Mouse (Mus musculus): ENCODE data around the gene Hmga2.

Hmga2 gene

DNA sequence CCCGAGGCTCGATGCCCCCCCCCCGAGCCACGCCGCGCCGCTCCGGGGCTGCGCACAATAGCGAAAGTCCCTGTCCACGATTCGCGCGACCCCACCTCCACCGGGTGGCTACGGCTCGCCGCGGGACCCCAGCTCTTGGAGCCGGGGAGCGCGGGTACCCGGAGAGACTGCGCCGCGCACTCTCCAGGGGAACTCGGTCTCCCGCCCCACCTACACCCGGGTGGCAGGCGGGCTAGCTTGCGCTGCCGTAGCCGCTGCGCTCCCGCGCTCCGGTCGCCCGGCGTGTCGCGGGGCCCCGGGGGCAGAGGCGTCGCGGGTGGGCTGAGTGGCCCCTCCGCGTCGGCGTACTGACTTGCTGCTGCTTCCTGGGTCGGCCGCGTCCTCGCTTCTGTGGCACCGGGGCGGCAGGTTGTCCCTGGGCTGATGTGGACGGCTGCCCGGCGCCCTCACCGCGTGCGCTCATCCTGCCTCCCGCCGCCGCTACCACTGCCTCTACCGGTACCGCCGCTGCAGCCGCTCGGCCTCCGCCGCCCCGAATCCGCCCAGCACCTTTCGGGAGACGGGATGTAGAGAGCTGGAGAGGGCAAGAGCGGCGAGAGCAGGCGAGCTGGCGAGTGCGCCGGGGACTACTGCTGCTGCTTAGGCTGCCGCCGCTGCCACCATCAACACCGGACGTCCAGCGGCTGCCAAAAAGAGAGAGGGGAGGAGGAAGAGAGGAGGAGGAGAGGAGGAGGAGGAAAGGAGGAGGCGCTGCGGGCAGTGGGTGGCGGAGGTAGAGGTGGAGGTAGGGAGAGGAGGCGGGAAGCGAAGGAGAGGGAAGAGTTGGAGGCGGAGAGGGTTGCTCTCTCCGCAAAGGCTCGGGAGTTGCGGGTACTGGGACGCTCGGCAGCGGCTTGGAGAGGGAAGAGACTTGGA is at the start of gene Hmga2:
Hmga2 (minus strand) TSS at position 869 of the 915 bp plus-strand sequence.
- no peak for DNase-seq (ENCODE audit: low spot score in 2 of 2)

DNA sequence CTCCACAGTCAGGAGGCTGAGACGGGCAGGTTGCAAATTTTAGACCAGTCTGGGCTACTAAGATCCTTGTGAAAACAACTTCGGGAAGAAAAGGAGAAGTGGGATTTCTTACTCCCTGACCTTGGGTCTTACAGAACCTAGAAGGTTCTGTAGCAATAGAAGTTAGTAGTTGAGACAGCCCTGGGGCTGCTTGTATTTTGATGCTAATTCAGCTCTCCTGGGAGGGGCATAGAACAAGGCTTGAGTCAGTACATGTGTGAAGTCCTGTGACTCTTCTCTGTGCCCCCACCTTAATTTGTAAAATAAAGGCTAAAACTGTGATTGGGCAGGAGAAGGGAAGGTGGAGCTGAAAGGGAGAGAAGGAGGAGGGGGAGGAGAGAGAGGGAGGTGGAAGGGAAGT is 46.7 kb upstream of the Hmga2 start:
- no peak for DNase-seq (ENCODE audit: low spot score in 2 of 2)

DNA sequence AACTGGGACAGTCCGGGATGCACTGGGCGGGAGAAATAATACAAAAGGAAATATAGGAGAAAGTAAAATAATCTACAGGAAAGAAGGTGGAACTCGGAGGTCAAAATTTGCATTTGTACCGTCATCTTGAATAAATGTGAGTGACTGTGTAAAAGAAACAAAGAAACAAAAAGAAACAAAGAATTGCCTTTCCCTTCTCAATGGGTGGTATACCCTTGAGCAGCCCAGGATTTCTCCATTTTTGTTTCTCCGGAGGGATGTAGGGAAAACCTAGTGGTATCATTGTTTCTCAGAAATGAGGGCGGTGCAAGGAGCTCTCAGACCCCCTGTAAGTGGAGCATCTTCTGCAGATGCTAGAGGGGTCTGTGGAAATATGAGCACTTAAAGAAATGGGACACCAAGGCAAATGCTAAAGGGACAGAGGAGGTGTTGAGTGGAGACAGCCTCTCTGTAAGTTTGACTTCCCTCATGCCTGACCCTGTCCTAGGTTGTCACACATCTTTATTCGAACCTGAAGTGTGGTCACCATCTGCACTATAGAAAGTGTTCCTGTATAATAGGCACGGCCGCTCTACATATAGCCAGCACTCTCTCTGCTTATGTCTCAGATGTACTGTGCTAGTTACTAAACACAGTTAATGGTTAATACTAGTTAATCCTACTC is 45.8 kb upstream of the Hmga2 start:
- no peak for DNase-seq (ENCODE audit: low spot score in 2 of 2)

DNA sequence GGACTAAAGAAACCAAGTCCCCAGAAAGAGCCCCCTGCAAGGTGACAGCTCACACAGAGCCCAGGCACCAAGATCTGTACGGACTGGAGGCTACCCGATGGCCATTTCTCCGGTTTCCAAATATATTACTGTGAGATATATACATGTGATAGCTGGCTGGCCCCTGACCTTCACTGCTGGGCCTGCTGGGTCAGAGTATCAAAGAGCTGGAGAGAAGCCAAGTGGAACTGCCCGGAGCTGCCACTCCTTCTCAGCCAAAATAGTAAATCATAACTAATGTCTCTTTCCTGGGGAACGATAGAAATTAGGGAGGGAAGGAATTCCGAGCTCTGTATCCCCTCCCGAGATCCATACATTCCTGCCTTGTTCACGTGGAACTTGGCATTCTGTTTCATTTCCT is 40.0 kb upstream of the Hmga2 start:
- no peak for DNase-seq (ENCODE audit: low spot score in 2 of 2)

DNA sequence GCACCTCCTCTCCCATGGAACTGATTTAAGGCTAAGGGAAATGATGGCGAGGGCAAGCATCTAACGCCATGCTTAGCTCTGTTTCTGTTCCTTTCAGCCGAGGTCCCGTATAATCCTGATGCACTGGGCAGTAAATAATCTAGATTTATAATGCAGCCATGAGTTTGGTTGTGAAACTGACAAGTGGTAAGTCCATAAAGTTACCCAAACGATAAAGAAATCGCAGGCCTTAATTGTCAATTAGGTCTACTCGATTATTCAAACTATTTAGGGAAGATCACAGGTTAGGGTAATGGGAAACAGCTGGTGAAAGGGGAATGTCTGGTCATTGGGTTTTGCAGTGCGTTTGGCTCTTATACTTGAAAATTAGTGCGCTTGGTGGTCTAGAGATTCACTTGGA is 37.5 kb upstream of the Hmga2 start:
- no peak for DNase-seq (ENCODE audit: low spot score in 2 of 2)

DNA sequence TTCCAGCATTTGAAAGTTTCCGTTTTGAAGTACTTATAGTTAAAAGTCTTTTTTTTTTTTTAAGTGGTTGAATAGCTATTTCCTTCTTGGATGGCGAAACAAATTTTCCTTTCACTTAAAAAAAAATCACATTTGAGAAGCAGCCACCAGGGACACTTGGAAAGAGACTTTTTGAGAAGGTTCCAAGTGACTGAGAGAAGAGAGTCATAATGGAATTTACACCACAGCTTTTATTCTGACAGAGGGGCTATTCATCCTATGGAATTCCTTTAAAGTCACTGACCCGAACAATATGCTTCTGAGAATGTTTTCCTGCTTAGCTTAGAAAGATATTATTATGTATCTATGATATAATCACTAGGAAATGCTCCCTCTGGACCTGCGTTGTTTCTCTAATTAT is 36.7 kb upstream of the Hmga2 start:
- no peak for DNase-seq (ENCODE audit: low spot score in 2 of 2)

DNA sequence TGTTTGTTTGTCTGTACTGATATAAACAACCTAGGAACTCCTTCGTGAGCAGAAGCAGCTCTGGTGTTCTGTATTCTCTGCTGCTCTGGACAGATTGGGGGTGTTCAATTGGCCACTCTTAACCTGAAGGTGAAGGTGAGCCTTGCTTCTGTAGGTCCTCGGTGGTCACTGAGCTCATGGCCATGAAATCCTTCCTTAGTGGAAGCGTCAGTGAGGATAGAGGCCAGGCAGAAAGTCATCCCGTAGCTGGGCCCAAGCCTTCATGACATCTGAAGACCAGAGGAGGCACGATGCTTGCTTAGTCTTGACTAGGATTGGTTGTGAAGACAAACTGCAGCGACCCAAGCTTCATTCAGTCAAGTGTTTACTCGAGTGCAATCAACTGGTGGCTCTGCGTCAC is 35.9 kb upstream of the Hmga2 start:
- DNase-seq (ENCODE audit: low spot score in 2 of 2), result no peak

DNA sequence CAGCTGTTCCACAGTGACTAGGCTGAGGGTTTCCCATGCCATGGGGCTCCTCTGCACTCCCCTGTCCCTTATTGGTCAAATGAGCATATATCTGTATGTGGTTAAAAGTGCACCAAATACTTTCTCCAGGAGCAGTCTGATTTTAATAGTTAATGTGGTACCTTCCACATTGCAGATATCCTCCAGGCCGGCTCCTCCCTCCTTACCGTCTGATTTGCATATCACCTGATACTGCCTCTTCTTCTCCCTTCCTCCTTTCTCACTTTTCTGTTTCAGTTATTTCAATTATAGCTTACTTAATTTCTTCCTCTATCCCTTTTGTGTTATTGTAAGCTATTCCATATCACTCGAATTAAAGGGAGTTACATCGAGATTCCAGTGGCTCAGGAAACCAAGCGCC is 27.7 kb upstream of the Hmga2 start:
- DNase-seq (ENCODE audit: low spot score in 2 of 2), result no peak

DNA sequence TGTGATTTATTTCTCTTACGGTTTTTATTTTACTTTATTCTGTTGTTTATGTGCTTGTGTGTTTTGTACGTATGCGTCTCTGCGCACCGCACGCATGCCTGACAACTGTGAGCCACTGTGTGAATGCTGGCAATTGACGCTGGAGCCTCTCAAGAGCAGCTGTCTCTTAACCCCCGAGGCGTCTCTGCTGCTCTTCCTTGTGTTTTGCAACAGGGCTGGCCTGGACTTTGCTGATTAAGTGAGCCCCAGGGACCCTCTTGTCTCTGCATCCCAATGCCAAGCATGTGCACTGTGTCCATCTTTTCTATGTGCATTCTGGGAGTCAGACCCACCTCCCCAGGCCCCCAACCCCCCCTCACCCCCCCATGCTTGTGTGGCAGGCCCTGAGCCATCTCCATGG is 24.5 kb upstream of the Hmga2 start:
- DNase-seq (ENCODE audit: low spot score in 2 of 2), result no peak

DNA sequence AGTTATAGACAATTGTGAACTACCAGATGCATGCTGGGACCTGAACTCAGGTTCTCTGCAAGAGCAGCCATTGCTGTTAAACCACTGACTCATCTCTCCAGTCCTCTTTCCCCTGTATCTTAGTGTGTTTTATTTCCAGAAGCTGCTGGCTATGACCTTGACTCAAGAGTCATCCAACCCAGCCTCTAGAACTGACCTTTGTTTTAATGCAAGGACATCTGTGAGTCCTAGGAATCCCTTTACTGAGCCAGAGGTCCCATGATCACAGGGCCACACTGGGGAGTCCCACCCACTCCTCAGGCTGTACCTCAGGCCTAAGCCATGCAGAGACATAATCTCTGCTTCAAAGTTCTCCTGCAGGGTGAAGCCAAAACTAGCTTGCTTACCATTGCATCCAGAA is 21.8 kb upstream of the Hmga2 start:
- DNase-seq (ENCODE audit: low spot score in 2 of 2), result no peak

DNA sequence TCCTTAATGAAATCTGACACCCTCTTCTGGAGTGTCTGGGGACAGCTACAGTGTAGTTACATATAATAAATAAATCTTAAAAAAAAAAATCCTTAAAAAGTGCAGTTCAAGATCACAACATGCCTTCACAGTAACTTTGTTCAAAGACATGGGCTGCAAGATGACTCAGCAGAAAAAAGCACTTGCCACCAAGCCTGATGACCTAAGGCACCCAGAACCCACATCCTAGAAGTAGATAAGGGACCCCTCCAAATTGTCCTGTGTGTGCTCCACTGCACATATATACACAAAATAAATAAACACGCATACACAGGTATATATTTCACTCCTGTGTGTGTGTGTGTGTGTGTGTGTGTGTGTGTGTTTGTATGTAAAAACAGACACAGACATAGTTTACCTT is 18.4 kb upstream of the Hmga2 start:
- no peak for DNase-seq (ENCODE audit: low spot score in 2 of 2)

DNA sequence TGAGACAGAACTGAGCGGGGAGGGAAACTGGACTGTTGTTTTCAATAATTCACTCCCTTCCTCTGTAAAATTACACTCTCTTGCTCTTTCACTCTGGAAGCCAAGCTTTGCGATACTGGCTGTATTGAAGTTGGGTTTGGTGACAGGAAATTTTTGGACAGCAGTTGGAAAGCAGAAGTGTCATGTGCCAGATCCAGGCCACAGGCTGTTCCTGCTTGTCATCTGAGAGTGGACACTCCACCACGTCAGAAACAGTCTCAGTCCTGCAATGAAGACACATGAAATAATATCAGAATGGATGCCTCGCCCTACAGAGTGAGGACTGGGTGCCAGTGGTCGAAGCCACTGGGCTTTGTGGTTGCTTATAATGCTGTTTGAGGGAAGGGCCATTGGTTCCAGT is 15.2 kb upstream of the Hmga2 start:
- DNase-seq (ENCODE audit: low spot score in 2 of 2), result no peak

DNA sequence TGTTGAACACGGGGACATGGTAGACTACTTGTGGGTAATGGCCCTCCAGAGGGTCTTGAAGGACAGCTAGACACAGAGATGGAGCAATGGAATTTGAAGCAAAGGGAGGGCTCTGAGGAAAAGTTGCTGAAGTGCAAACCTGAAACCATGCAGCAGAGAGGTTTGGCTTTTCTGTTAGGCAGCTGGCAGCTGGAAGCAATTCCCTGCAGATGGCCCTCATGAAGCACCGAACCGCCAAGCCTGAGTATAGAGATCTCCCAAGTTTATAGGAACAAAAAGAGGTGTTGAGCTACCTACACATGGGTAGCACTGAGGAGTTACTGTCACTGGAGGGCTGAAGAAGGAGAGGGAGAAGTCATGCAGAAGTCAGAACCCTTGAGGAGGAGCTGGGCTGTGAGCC is 13.3 kb upstream of the Hmga2 start:
- DNase-seq (ENCODE audit: low spot score in 2 of 2), result no peak

DNA sequence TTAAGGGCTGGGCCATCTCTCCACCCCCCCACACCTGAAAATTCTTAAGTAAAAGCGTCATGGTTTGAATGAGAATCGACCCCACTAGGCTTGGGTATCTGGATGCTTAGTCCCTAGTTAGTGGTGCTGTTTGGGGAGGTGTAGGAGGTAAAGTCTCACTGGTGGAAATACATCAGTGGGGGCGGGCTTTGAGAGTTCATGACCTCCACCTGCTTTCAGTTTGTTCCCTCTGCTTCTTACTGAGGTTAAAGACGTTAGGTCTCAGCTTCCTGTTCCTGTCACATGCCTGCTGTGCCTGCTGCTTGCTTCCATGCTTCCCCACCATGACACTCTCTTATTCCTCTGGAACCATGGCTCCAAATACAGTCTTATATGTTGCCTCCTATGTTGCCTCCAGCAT is 12.3 kb upstream of the Hmga2 start:
- no peak for DNase-seq (ENCODE audit: low spot score in 2 of 2)

DNA sequence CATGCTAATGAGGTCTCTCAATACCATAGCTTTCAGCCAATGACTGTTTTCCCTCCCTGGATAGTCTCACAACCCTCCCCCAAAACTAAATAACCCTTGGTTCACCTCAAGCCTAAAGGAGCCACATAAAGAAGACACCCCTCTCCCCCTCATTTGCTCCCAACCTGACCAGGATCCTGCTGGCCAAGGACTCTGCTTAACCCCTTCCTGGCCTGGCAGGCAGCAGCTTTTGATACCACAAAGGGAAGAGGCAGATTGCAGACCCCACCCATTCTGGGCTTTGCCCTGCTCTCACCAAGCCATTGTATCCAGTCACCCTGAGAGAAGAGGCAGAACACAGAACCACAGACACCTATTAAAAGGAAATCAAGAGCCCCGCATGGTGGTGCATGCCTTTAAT is 11.6 kb upstream of the Hmga2 start:
- DNase-seq (ENCODE audit: low spot score in 2 of 2), result no peak

DNA sequence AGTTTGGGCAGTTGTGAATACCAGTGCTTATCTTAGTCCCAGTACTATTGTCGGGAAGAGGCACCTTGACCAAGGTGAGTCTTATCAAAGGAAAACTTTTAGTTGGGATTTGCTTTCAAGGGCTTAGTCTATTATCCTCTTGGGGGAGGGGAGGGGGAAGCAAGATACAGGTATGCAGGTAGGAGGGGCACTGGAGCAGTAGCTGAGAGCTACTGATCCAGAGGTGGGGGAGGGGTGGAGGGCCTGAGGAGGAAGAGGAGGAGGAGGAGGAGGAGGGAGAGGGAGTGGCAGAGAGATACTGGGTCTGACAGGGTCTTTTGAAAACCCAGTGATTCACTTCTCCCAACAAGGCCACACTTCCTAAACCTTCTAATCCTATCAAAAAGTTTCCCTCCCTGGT is 9.2 kb upstream of the Hmga2 start:
- DNase-seq (ENCODE audit: low spot score in 2 of 2), result no peak

DNA sequence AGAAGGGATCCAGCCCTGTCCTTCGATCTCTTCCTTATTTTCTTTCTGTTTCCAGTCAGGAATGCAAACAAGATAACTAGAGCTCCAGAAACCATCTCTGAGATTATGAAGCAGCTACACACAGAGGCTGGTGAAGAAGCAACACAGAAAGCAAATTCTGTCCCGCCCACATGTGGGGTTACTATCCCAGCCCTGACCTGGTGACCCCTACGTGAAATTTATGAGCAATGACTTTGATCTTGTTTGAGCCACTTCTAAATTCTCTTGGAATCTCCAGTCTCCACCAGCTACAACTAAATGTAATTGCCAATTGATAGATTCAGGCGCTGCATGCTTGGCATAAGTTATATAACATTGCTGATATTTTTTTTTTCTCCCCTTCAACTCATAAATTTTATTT is 7.9 kb upstream of the Hmga2 start:
- no peak for DNase-seq (ENCODE audit: low spot score in 2 of 2)

DNA sequence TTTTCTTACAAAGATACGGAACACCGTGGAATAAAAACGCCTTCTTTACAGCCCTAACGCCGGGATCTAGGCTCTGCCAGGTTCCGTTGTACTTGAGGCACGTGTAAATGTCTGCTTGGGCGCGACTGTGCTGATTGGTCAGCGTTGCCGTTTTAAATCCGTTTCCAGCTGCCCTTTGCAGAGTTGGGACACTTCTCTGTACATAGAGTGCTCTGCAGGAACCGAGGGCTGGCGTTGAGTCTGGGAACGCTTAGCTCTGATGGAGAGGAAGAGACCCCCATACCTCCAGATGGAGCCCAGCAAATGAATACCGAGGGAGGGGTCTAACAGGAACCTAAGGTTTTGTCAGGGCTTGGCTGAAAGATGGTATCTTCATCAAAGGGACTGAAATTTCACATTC is 1.9 kb upstream of the Hmga2 start:
- no peak for DNase-seq (ENCODE audit: low spot score in 2 of 2)

DNA sequence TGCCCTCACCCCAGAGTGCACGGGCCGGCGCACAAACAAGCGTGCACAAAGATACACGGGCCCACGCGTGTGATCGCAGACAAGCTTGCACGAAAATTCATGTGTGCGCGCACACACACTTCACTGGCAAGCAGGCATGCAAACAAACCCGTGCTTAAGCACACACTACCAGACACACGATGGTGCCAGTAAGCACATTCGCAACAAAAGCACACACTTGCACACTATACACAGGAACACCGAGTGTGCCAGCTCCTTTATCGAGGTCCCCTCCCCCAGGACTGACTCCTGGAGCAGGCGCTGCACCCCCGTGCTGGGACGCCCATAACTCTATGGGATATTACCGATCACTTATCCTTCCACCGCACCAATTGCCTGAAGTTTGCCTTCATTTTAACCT is 1.2 kb upstream of the Hmga2 start:
- DNase-seq (ENCODE audit: low spot score in 2 of 2), result no peak

DNA sequence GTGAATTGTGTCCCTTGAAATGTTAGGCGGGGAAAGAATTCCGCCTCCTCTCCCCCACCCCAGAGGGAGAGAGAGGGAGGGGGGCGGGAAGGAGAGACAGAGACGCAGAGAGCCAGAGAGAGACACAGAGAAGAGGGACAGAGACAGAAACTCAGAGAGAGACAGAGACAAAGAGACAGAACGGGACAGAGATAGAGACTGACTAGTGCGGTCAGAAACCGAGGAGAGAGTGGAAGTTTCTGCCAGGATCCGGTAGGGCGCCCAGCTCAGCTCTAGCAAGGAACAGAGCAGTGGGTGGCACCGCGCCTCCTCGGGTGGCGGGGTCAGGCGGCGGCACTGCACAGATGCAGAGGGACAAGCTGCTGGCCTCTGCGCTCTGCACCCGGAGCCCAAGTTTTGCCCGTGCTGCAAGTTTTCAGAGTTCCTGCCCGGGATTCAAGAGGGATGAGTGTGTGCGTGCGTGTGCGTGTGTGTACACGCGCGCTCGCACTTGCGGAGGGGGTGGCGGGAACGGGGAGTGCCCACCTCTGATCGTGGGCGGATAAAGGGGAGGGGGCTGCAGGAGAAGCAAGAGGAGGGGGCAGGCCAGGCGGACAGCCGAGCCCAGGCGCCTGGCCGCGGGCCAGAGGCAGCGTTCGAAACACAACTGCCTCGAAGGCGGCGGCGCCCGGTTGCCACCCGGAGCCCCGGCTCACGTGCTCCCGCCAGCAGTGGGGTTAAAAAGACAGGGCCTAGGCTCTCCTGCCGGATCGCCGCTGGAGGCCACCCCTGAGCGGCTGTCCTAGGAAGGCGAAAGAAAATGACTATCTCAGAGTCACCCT is 457 bp upstream of the Hmga2 start:
- DNase-seq (ENCODE audit: low spot score in 2 of 2), result no peak

DNA sequence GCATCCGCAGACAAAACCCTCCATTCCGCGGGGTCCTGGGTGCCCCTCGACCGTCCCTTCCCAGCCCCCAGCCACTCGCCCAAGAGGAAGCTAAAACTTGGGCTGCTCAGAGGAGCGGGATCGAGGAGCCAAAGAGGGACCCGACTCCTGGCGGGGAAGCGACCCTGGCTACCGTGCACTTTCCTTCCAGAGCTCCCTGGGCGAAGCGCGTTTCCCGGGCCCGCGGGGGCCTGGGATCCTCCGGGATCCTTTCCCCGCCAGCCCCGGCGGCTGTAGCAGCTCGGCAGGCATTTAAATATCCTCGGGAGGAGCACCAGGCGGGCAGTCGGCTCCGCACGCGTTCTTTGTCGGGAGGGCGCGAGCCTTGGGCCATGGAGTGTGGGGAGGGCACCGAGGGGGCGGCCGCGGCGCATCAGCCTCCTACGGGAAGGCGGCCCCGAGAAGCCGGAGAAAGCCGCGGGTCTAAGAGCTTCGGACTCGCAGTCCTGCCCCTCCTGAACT is 1.2 kb downstream of the Hmga2 start:
- DNase-seq (ENCODE audit: low spot score in 2 of 2), result no peak

DNA sequence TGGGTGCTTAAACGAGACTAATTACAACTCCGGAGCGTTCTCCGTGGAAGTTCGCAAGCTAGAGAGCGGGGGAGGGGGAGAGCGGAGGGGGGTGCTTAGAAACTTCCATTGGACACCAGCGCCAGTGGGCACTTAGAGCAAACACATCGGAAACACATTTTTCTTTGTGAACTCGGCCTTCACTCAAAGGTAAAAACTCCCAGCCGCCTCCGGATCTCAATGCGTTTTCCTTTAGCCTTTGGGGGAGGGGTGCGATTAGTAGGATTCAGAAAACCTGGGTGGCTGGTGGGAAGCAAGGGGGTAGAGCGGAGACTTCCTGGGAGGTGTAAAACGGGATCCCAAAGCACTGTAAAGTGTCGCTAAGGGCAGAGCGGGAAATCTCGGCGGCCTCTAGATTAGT is 2.0 kb downstream of the Hmga2 start:
- no peak for DNase-seq (ENCODE audit: low spot score in 2 of 2)

Measured in spleen, postnatal 36 days (tissue).